Mouse (Mus musculus) forebrain, embryonic 16.5 days (tissue): ENCODE measurements around the gene Akirin1. TPM values are rescaled to one million over a fixed set of nuclear protein-coding genes. Genes with fewer than 3 reads are reported as not detected.

ENCODE experiments used
- ATAC-seq: fragments of 200-750 bp; cut with Nextera tagmentation; 2 replicates; pipeline ENCODE4 v1.8.0; 2017; ENCODE audit warnings: mild to moderate bottlenecking, moderate library complexity
- H3K27ac ChIP-seq: fragments of 300-500 bp; sonication (generic); 2 replicates; pipeline ENCODE4 v1.5.1; 2014; ENCODE audit warnings: low read length, control low read depth
- H3K27me3 ChIP-seq: fragments of 300-500 bp; sonication (generic); replicated peaks from 2 replicates; pipeline ENCODE4 v1.6.1; 2014; ENCODE audit warnings: low read length; ENCODE audit not compliant: control insufficient read depth, insufficient read depth
- H3K36me3 ChIP-seq: fragments of 300-500 bp; sonication (generic); 2 replicates; pipeline ENCODE4 v1.6.1; 2014; ENCODE audit not compliant: control insufficient read depth, insufficient read depth
- H3K4me1 ChIP-seq: fragments of 300-500 bp; sonication (generic); replicated peaks from 2 replicates; pipeline ENCODE4 v1.6.1; 2014; ENCODE audit warnings: low read length; ENCODE audit not compliant: control insufficient read depth, insufficient read depth
- H3K4me2 ChIP-seq: fragments of 300-500 bp; sonication (generic); 2 replicates; pipeline ENCODE4 v1.6.1; 2014; ENCODE audit warnings: mild to moderate bottlenecking, low read length, control low read depth
- H3K4me3 ChIP-seq: fragments of 300-500 bp; sonication (generic); replicated peaks from 2 replicates; pipeline ENCODE4 v1.5.1; 2014; ENCODE audit warnings: mild to moderate bottlenecking, low read length, control low read depth
- H3K9ac ChIP-seq: fragments of 300-500 bp; sonication (generic); replicated peaks from 2 replicates; pipeline ENCODE4 v1.6.1; 2014; ENCODE audit warnings: low read depth, low read length, control low read depth
- H3K9me3 ChIP-seq: fragments of 300-500 bp; sonication (generic); 2 replicates; pipeline ENCODE4 v1.6.1; 2016; ENCODE audit warnings: low read length; ENCODE audit not compliant: control insufficient read depth
- WGBS: fragments of 180-500 bp; shearing (Covaris S2); extraction: QIAGEN DNeasy Blood & Tissue Kit; methylation state at CpG from one replicate; pipeline ENCODE4 v1.1.7; 2014; 5-methylcytosine and 5-hydroxymethylcytosine counted together
- polyA plus RNA-seq: library from polyadenylated mRNA; unstranded; fragments of >200 nt; fragmentation: Nextera tagmentation; extraction: Ambion mirVana; gene quantifications from 2 replicates; pipeline ENCODE4 v1.2.1, GENCODE M21; 2015

Akirin1 gene
- polyA plus RNA-seq, 1 experiment from 2014 or later, result 74.6 TPM

- no peak overlapping the region for H3K27ac ChIP-seq
- no peaks in the 10 kb centered on the region for H3K27me3 ChIP-seq
- H3K4me3 ChIP-seq, result no peak overlapping the region
- no peak for ATAC-seq
- no peaks in the 10 kb centered on the region for H3K9me3 ChIP-seq
- H3K9ac ChIP-seq, result no peak overlapping the region
- no peak overlapping the region for H3K4me2 ChIP-seq
- H3K36me3 ChIP-seq, result peaks cover 4% of the 10 kb centered on the region
- WGBS, result 89% methylated on average over 2 of the region's 2 CpGs
- no peaks in the 10 kb centered on the region for H3K4me1 ChIP-seq
Observed at GRCm38 (mm10) chr4:123732921-123733320, 17.2 kb downstream of the Akirin1 start.

- no peak overlapping the region for H3K9ac ChIP-seq
- H3K4me2 ChIP-seq, result no peak overlapping the region
- no peak overlapping the region for H3K27ac ChIP-seq
- no peaks in the 10 kb centered on the region for H3K27me3 ChIP-seq
- H3K36me3 ChIP-seq, result no peaks in the 10 kb centered on the region; the same call in 1 of the 2 replicates
- 93% methylated on average over 4 of the region's 4 CpGs for WGBS
- H3K4me1 ChIP-seq, result no peaks in the 10 kb centered on the region
- no peaks in the 10 kb centered on the region for H3K9me3 ChIP-seq
- H3K4me3 ChIP-seq, result no peak overlapping the region
- ATAC-seq, result no peak
Observed at GRCm38 (mm10) chr4:123732163-123732910, 17.8 kb downstream of the Akirin1 start.

- H3K4me1 ChIP-seq, result peaks cover 8% of the 10 kb centered on the region
- H3K4me3 ChIP-seq, result no peak overlapping the region
- no peak overlapping the region for H3K27ac ChIP-seq
- no peaks in the 10 kb centered on the region for H3K27me3 ChIP-seq
- no peaks in the 10 kb centered on the region for H3K9me3 ChIP-seq
- no peak for ATAC-seq
- H3K4me2 ChIP-seq, result no peak overlapping the region
- H3K9ac ChIP-seq, result no peak overlapping the region
- H3K36me3 ChIP-seq, result no peaks in the 10 kb centered on the region
- 94% methylated on average over 4 of the region's 4 CpGs for WGBS
Observed at GRCm38 (mm10) chr4:123721761-123722160, 28.4 kb downstream of the Akirin1 start.

GRCm38 (mm10) chr4:123718434-123718780 lies 31.7 kb downstream of the Akirin1 start:
- peak overlapping the region; percentile 65 for H3K9ac ChIP-seq
- H3K27ac ChIP-seq, result peak overlapping the region; percentile 37; the same call in 1 of the 2 replicates
- peaks cover 12% of the 10 kb centered on the region for H3K4me1 ChIP-seq
- H3K4me3 ChIP-seq, result peak overlapping the region; percentile 77
- no peaks in the 10 kb centered on the region for H3K9me3 ChIP-seq
- no peaks in the 10 kb centered on the region for H3K27me3 ChIP-seq
- peak overlapping the region; percentile 61 for H3K4me2 ChIP-seq
- WGBS, result 30% methylated on average over 7 of the region's 7 CpGs
- peaks cover 8% of the 10 kb centered on the region for H3K36me3 ChIP-seq
- ATAC-seq, result peak; percentile 11; the same call in 1 of the 2 replicates

- under 1% methylated on average over 40 of the region's 40 CpGs for WGBS
- peak within 1 kb of the TSS; percentile 65 for H3K9ac ChIP-seq
Observed at GRCm38 (mm10) chr4:123717574-123718433, 32.3 kb downstream of the Akirin1 start, which contains the start of gene Ndufs5. Gene Ndufs5 (minus strand): TSS chr4:123718202.

GRCm38 (mm10) chr4:123712431-123712830 lies 37.7 kb downstream of the Akirin1 start:
- peaks cover 14% of the 10 kb centered on the region for H3K36me3 ChIP-seq
- no peak for ATAC-seq
- no peak overlapping the region for H3K4me3 ChIP-seq
- H3K27ac ChIP-seq, result no peak overlapping the region
- no peaks in the 10 kb centered on the region for H3K9me3 ChIP-seq
- no peaks in the 10 kb centered on the region for H3K27me3 ChIP-seq
- H3K9ac ChIP-seq, result no peak overlapping the region
- H3K4me1 ChIP-seq, result peaks cover 7% of the 10 kb centered on the region; the same call in 1 of the 2 replicates
- 86% methylated on average over 1 of the region's 3 CpGs for WGBS
- no peak overlapping the region for H3K4me2 ChIP-seq

More at GRCm38 (mm10) chr4:123717574-123718433, 32.3 kb downstream of the Akirin1 start, which contains the start of gene Ndufs5:
- peak; percentile 97 for ATAC-seq
- H3K4me3 ChIP-seq, result peak within 1 kb of the TSS; percentile 77
- H3K4me2 ChIP-seq, result peak within 1 kb of the TSS; percentile 84
- peak within 1 kb of the TSS; percentile 37; the same call in 1 of the 2 replicates for H3K27ac ChIP-seq
- H3K4me1 ChIP-seq, result peaks cover 12% of the 10 kb centered on the region
- no peaks in the 10 kb centered on the region for H3K9me3 ChIP-seq
- H3K27me3 ChIP-seq, result no peaks in the 10 kb centered on the region
- H3K36me3 ChIP-seq, result peaks cover 9% of the 10 kb centered on the region

- WGBS, result 93% methylated on average over 5 of the region's 5 CpGs
- no peak for ATAC-seq
- Histone ChIP-seq H3K9me3 (no peaks in the 10 kb centered on the region), H3K4me1 (no peaks in the 10 kb centered on the region), H3K4me3 (no peak overlapping the region), H3K27ac (no peak overlapping the region), H3K9ac (no peak overlapping the region), H3K27me3 (no peaks in the 10 kb centered on the region), H3K36me3 (peaks cover 3% of the 10 kb centered on the region), H3K4me2 (no peak overlapping the region)
Observed at GRCm38 (mm10) chr4:123707340-123707739, 42.8 kb downstream of the Akirin1 start.

- Histone ChIP-seq H3K9ac (no peak overlapping the region), H3K36me3 (no peaks in the 10 kb centered on the region), H3K9me3 (no peaks in the 10 kb centered on the region), H3K4me3 (no peak overlapping the region), H3K27me3 (no peaks in the 10 kb centered on the region), H3K27ac (no peak overlapping the region), H3K4me1 (no peaks in the 10 kb centered on the region), H3K4me2 (no peak overlapping the region)
- ATAC-seq, result no peak
- WGBS, result 95% methylated on average over 2 of the region's 2 CpGs
Observed at GRCm38 (mm10) chr4:123705340-123705739, 44.8 kb downstream of the Akirin1 start.

GRCm38 (mm10) chr4:123693384-123693783 lies 56.8 kb downstream of the Akirin1 start:
- Histone ChIP-seq H3K36me3 (no peaks in the 10 kb centered on the region), H3K4me2 (no peak overlapping the region), H3K9ac (no peak overlapping the region), H3K27me3 (no peaks in the 10 kb centered on the region), H3K4me3 (no peak overlapping the region), H3K4me1 (no peaks in the 10 kb centered on the region), H3K27ac (no peak overlapping the region), H3K9me3 (no peaks in the 10 kb centered on the region)
- WGBS, result 89% methylated on average over 12 of the region's 12 CpGs
- ATAC-seq, result no peak
